Mouse (Mus musculus) liver, embryonic 13.5 days (tissue): ENCODE results near the gene Mdm4. TPM values are rescaled to one million over a fixed set of nuclear protein-coding genes. Genes with fewer than 3 reads are reported as not detected.

Experiments used
- ATAC-seq: fragments of 200-750 bp; cut with Nextera tagmentation; 2 replicates; pipeline ENCODE4 v1.8.0; 2017; ENCODE audit warnings: low read depth, mild to moderate bottlenecking, moderate number of reproducible peaks, moderate library complexity
- DNase-seq: peaks from one replicate; pipeline ENCODE4 v3.0.0; 2022
- H3K27ac ChIP-seq: fragments of 300-500 bp; sonication (generic); 2 replicates; pipeline ENCODE4 v1.5.1; 2015; ENCODE audit warnings: moderate library complexity, mild to moderate bottlenecking, inconsistent platforms
- H3K27me3 ChIP-seq: fragments of 300-500 bp; sonication (generic); 2 replicates; pipeline ENCODE4 v1.6.1; 2015; ENCODE audit warnings: mild to moderate bottlenecking, inconsistent platforms
- H3K36me3 ChIP-seq: fragments of 300-500 bp; sonication (generic); 2 replicates; pipeline ENCODE4 v1.6.1; 2015; ENCODE audit warnings: mild to moderate bottlenecking, inconsistent platforms
- H3K4me1 ChIP-seq: fragments of 300-500 bp; sonication (generic); replicated peaks from 2 replicates; pipeline ENCODE4 v1.6.1; 2015; ENCODE audit warnings: inconsistent platforms
- H3K4me2 ChIP-seq: fragments of 300-500 bp; sonication (generic); 2 replicates; pipeline ENCODE4 v1.6.1; 2015; ENCODE audit warnings: inconsistent platforms, mild to moderate bottlenecking, moderate library complexity
- H3K4me3 ChIP-seq: fragments of 300-500 bp; sonication (generic); replicated peaks from 2 replicates; pipeline ENCODE4 v1.5.1; 2015; ENCODE audit warnings: mild to moderate bottlenecking, inconsistent platforms
- H3K9ac ChIP-seq: fragments of 300-500 bp; sonication (generic); 2 replicates; pipeline ENCODE4 v1.6.1; 2015; ENCODE audit warnings: mild to moderate bottlenecking, inconsistent platforms
- H3K9me3 ChIP-seq: fragments of 300-500 bp; sonication (generic); replicated peaks from 2 replicates; pipeline ENCODE4 v1.6.1; 2016; ENCODE audit warnings: inconsistent platforms
- WGBS: fragments of 180-500 bp; shearing (Covaris S2); methylation state at CpG from one replicate; pipeline ENCODE4 v1.1.7; 2015; ENCODE audit not compliant: insufficient replicate concordance; 5-methylcytosine and 5-hydroxymethylcytosine counted together
- polyA plus RNA-seq: library from polyadenylated mRNA; unstranded; fragments of >200 nt; fragmentation: Nextera tagmentation; extraction: Ambion mirVana; gene quantifications from 2 replicates; pipeline ENCODE4 v1.2.1, GENCODE M21; 2015

The Mdm4 gene
- polyA plus RNA-seq, 1 experiment from 2014 or later: 16.8 TPM

DNA sequence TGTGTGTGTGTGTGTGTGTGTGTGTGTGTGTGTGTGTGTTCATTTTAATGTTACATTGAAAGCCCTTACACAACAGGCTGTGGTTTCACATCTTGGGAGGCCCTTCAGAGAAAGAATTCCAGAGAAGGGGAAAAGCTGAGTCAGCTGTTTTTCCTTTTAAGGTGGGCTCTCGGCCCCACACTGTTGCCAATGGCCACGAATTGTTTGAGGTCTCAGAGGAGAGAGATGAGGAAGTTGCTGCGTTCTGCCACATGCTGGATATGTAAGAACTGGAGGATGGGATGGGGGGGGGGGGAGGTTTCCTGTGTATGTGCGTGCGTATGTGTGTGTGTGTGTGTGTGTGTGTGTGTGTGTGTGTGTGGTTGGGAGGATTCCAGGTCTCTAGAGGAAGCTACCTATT lies 39.8 kb upstream of the Mdm4 start:
- no peak for ATAC-seq
- WGBS: 23% methylated on average over 3 of the region's 5 CpGs
- H3K9me3 ChIP-seq: no peaks in the 10 kb centered on the region
- no peak overlapping the region for H3K4me2 ChIP-seq
- H3K4me1 ChIP-seq: peaks cover 30% of the 10 kb centered on the region
- H3K27ac ChIP-seq: no peak overlapping the region
- H3K9ac ChIP-seq: no peak overlapping the region
- H3K4me3 ChIP-seq: no peak overlapping the region
- no peaks in the 10 kb centered on the region for H3K36me3 ChIP-seq
- H3K27me3 ChIP-seq: no peaks in the 10 kb centered on the region; the same call in 1 of the 2 replicates
- DNase-seq: no peak

DNA sequence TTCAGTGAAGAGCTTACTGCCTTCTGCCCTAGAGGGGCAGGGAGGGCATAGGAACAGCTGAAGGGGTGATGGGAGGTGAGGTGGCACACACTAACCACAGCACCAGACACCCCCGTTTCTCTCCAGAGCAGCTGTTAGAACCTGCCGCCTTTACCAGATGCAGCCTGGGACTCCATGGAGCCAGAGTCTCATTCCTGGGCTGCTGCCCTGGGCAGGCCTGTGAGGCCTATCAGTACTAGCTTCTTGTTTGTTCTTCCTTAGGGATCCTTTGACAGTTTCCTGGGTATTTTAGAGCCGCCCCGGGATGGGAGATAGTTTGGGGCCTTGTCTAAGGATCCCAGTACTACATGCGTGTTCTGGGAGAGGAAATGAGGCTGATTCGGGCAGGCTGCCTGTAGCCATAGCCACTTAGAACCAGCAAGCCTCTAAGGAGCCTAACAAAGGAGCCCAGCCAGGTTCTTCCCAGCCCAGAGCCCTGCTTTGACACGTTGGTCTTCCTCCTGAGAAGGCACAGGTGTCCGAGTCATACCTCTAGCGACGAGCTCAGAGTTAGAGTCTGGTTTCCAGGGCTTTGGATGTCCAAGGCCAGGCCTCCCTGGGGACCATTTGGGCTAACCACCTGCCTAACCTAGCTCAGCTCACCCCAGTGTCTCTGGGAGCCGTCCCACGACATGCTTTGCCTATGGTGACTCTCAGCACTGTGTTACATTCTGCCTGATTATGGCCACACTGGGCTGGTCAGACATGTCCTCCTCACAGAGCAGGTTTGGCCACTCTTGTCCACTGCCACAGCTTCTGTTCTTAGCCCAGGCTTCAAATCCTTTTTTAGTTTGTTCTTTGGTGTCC lies 39.1 kb upstream of the Mdm4 start:
- WGBS: 55% methylated on average over 12 of the region's 12 CpGs
- no peak for DNase-seq
- Histone ChIP-seq H3K4me2 (no peak overlapping the region), H3K27me3 (no peaks in the 10 kb centered on the region; the same call in 1 of the 2 replicates), H3K27ac (peak overlapping the region; percentile 18; the same call in 1 of the 2 replicates), H3K4me1 (peaks cover 30% of the 10 kb centered on the region), H3K9me3 (no peaks in the 10 kb centered on the region), H3K9ac (no peak overlapping the region), H3K36me3 (no peaks in the 10 kb centered on the region), H3K4me3 (no peak overlapping the region)
- no peak for ATAC-seq

DNA sequence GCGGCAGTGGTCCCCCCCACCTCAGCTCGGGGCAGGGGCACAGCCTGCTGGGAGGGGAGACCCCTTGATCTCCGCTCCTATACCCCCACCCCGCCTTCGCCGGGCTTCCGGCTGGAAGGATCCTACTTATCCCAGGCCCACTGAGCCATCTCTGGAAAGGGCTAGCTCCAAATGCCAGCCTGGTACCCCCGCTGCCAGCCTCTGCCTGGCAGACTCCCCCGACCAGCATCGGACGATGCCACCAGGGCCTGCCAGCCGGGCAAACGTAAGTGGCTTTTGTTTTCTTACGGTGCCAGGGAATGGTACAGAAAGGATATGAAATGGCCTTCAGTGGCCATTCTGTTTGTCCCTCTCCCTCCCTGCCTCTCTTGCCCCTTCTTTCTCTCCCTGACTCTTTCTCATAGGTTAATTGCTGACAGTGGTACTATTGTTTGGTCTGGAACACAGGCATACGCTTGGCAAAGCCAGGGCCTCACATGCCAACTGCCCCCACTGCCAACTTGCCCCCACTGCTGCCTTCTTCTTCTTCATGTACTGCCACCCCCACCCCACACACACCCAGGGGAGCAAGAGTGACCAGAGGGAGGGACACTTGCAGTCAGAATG lies 38.4 kb upstream of the Mdm4 start:
- WGBS: 81% methylated on average over 15 of the region's 15 CpGs
- peak overlapping the region; percentile 32; the same call in 1 of the 2 replicates for H3K27ac ChIP-seq
- ATAC-seq (no peak), DNase-seq (no peak)
- no peaks in the 10 kb centered on the region for H3K9me3 ChIP-seq
- H3K4me2 ChIP-seq: no peak overlapping the region
- H3K4me1 ChIP-seq: peaks cover 30% of the 10 kb centered on the region
- H3K4me3 ChIP-seq: no peak overlapping the region
- H3K9ac ChIP-seq: no peak overlapping the region
- H3K36me3 ChIP-seq: no peaks in the 10 kb centered on the region
- H3K27me3 ChIP-seq: no peaks in the 10 kb centered on the region; the same call in 1 of the 2 replicates

DNA sequence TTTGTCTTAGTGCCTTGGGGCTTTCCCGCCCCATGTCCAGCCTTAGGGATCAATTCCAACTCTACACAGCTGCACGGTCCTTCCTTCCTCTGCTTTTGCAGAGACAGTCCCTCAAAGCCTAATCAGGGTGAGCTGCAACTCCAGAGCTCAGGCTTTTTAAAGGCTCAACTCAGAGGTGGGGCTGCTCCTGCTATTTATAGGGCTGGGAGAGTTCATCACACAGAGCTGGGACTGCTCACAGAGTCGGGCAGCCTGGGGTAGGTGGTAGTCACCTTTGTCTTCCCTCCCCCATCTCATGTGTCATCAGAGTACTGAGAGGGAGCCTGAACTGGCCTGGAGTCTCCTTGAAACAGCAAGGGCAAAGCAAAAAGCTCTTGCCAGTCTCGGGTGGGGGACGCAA lies 37.9 kb upstream of the Mdm4 start:
- H3K4me2 ChIP-seq: no peak overlapping the region
- 0 out of 2 replicates have a peak overlapping the region, but pooled peaks have one; percentile 32 for H3K27ac ChIP-seq
- H3K27me3 ChIP-seq: no peaks in the 10 kb centered on the region; the same call in 1 of the 2 replicates
- H3K4me1 ChIP-seq: peaks cover 26% of the 10 kb centered on the region
- no peak overlapping the region for H3K9ac ChIP-seq
- WGBS: 50% methylated on average over 5 of the region's 5 CpGs
- no peaks in the 10 kb centered on the region for H3K36me3 ChIP-seq
- ATAC-seq: peak; percentile 25; the same call in 1 of the 2 replicates
- no peak overlapping the region for H3K4me3 ChIP-seq
- H3K9me3 ChIP-seq: no peaks in the 10 kb centered on the region
- no peak for DNase-seq

DNA sequence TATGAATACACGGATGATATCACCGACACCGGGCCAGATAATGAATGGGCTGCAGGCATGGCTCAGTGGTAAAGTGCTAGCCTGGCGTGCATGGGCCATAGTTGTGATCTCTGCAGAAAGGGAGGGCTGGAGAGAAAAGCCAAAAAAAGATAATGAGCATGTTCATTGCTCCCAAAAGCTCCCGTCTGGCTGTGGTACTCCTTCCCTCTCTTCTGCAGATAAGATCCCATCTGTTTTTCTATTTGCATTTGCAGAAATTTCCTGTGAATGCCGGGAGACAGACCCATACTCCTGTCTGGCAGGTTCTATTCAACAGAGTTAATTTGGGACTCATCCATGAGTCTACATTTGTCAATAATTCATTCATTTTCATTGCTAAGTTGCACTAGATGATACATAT lies 32.8 kb upstream of the Mdm4 start:
- no peaks in the 10 kb centered on the region for H3K27me3 ChIP-seq
- H3K4me3 ChIP-seq: no peak overlapping the region

DNA sequence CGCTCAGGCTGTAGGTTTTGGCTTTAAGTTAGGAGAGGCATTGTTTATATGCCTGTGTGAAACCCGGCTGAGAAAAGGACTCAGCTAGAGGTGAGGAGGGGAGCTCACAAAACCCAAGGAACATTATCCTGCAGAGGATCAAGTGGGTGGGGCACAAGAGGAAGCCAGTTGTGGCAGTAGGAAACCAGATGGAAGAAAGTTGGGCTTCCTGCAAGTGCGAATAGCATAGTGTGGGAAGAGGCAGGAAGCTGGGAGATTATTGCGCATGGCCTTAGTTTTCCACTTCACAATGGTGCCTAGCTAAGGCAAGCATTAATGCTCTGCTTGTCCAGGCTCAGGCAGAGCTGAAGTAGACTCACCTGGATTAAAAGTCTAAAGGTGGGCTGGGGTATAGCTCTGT lies 30.3 kb upstream of the Mdm4 start:
- Histone ChIP-seq H3K27ac (no peak overlapping the region), H3K4me2 (no peak overlapping the region), H3K4me1 (peaks cover 15% of the 10 kb centered on the region), H3K4me3 (no peak overlapping the region), H3K9ac (no peak overlapping the region), H3K9me3 (no peaks in the 10 kb centered on the region), H3K36me3 (no peaks in the 10 kb centered on the region), H3K27me3 (no peaks in the 10 kb centered on the region)
- ATAC-seq (no peak), DNase-seq (no peak)
- 36% methylated on average over 4 of the region's 4 CpGs for WGBS

More for the DNA sequence above, 32.8 kb upstream of the Mdm4 start:
- Histone ChIP-seq H3K4me1 (peaks cover 3% of the 10 kb centered on the region; the same call in 1 of the 2 replicates), H3K9me3 (no peaks in the 10 kb centered on the region), H3K9ac (no peak overlapping the region), H3K36me3 (no peaks in the 10 kb centered on the region), H3K27ac (no peak overlapping the region), H3K4me2 (no peak overlapping the region)
- WGBS: 68% methylated on average over 6 of the region's 6 CpGs
- DNase-seq (no peak), ATAC-seq (no peak)

DNA sequence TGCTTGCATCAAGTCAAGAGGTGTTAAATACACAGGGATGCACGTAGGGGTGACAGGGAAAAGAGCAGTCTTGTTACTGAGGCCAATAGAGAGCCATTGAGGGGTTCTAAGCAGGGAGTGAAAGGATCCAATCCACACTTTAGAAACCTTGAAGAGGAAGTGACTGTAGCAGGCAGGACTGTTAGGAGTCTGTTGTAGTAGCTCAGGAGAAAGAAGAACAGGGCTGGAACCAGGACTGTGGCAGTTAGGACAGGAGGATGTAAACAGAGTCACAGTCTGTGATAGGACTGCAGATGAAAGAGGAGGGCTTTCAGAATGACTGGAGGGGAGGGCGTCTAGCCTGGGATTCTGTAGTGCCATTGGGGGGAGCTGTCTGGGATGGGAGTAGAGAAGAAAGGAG lies 29.2 kb upstream of the Mdm4 start:
- Histone ChIP-seq H3K36me3 (no peaks in the 10 kb centered on the region), H3K4me2 (no peak overlapping the region), H3K4me1 (peaks cover 15% of the 10 kb centered on the region), H3K27me3 (no peaks in the 10 kb centered on the region), H3K4me3 (no peak overlapping the region), H3K9ac (no peak overlapping the region), H3K9me3 (no peaks in the 10 kb centered on the region), H3K27ac (no peak overlapping the region)
- 31% methylated on average over 2 of the region's 2 CpGs for WGBS
- DNase-seq (no peak), ATAC-seq (no peak)

DNA sequence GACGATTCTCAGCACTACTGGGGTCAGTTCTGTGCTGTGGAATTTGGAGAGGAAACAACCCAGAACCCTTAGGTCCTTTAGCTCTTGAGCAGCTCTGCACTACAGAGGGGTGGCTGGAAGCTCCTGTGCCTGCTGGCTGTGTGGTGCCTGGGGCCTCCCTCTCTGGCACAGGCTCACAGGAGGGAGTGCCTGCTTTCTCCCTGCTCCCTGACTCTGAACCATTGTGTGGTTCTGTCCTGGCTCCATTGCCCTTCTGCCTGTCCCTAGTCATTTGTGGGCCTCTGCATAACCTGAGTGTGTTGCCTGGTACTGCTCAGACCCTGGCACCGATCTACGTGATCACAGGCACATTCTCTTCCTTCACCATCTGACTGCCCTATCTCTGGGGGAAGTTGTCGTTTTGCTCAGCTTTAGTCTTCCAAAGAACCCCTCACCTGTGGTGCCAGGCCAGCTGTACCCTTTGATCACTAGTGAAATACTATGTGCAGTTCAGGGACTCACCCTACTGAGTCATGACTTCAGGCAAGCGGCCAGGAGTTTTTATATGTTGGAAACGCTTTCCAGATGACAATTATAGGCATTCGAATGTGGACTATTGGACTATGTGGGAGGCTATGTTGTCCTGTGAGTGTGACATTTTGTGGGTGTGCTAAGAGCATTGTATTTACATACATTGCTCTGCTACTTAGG lies 27.1 kb upstream of the Mdm4 start:
- Histone ChIP-seq H3K27ac (no peak overlapping the region), H3K4me3 (no peak overlapping the region), H3K9me3 (no peaks in the 10 kb centered on the region), H3K9ac (no peak overlapping the region), H3K36me3 (no peaks in the 10 kb centered on the region), H3K27me3 (no peaks in the 10 kb centered on the region), H3K4me2 (no peak overlapping the region), H3K4me1 (peaks cover 15% of the 10 kb centered on the region)
- WGBS: 59% methylated on average over 7 of the region's 7 CpGs
- DNase-seq (no peak), ATAC-seq (no peak)

DNA sequence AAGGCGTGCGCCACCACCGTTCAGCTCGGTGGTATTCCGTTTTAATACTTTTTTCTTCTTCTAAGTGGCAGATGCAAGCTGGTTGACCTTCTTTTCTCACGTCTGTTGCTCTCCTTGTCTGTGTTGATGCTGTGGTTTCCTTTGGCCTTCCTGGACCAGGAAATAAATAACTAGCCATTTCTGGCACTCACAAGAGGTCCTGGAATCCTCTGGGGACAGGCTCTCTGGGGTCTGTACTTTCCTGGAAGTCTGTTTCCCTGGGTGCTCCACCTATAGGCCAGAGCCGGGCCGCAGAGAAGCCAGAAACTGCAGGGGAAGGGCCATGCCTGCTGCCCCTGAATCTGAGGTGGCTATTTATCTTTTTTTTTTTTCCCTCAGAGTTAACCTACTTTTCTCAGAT lies 24.0 kb upstream of the Mdm4 start:
- no peak for DNase-seq
- no peak for ATAC-seq
- WGBS: 49% methylated on average over 8 of the region's 8 CpGs

DNA sequence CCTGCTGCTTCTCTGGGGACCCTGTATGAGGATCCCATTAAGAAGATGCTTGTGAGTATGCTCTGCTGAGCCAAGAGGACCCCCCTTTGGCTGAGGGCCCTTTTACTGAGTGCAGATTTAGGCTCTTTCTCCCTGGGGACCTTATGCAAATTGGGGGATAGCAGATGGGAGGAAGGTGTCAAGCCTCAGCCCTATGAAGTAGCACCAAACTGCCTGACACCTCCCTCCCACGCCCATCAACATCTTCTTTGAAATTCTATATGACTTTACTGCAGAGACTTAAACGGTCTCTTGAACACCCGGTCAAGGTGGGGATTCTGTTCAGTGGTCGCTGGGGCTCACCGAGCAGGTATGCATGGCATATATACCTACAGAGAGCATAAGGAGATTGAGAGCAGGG lies 22.7 kb upstream of the Mdm4 start:
- H3K27me3 ChIP-seq: peaks cover 10% of the 10 kb centered on the region
- 54% methylated on average over 5 of the region's 5 CpGs for WGBS
- H3K27ac ChIP-seq: no peak overlapping the region
- H3K9me3 ChIP-seq: no peaks in the 10 kb centered on the region
- no peak overlapping the region for H3K4me2 ChIP-seq
- no peaks in the 10 kb centered on the region for H3K36me3 ChIP-seq
- no peak overlapping the region for H3K4me3 ChIP-seq
- H3K4me1 ChIP-seq: peaks cover 10% of the 10 kb centered on the region
- DNase-seq (no peak), ATAC-seq (no peak)
- H3K9ac ChIP-seq: no peak overlapping the region

More for the DNA sequence above, 24.0 kb upstream of the Mdm4 start:
- no peak overlapping the region for H3K27ac ChIP-seq
- H3K9ac ChIP-seq: no peak overlapping the region
- peaks cover 15% of the 10 kb centered on the region for H3K4me1 ChIP-seq
- no peak overlapping the region for H3K4me3 ChIP-seq
- H3K9me3 ChIP-seq: no peaks in the 10 kb centered on the region
- peaks cover 3% of the 10 kb centered on the region; the same call in 1 of the 2 replicates for H3K27me3 ChIP-seq
- no peaks in the 10 kb centered on the region for H3K36me3 ChIP-seq
- H3K4me2 ChIP-seq: no peak overlapping the region

DNA sequence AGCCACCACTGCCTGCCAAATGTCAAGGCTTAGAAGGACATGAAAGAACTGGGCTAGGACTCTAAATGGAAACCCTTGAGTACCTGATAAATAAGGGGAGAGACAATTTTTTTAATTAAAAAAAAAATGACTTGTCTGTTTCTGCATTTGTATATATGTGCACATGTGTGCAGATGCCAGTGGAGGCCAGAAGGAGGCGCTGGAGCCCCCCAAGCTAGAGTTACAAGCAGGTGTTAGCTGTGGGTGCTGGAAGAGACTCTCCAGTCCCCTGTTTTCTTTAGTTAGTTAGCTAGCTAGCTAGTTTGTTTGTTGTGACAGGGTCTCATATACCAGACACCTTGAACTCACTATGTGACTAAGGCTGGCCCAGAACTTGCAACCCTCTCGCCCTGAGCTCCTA lies 21.5 kb upstream of the Mdm4 start:
- DNase-seq: no peak
- Histone ChIP-seq H3K36me3 (no peaks in the 10 kb centered on the region), H3K27ac (no peak overlapping the region), H3K9me3 (no peaks in the 10 kb centered on the region), H3K9ac (no peak overlapping the region), H3K4me3 (no peak overlapping the region), H3K27me3 (peaks cover 22% of the 10 kb centered on the region), H3K4me2 (no peak overlapping the region), H3K4me1 (peaks cover 10% of the 10 kb centered on the region)
- whole genome bisulfite sequencing: 74% methylated on average over 2 of the region's 2 CpGs
- ATAC-seq: no peak
